Mouse (Mus musculus): ENCODE results near the gene Ccdc24.

GRCm38 (mm10) chr4:117871787-117872186 lies 570 bp downstream of the Ccdc24 start:
- peak; percentile 66 for TF ChIP-seq TAL1 (IDR thresholded peaks at IDR 0.05; ENCODE audit: low read length)
- peak; percentile 70 for TF ChIP-seq GATA1 (IDR thresholded peaks at IDR 0.05; ENCODE audit: low read length)

All from erythroblast, embryonic 14.5 days (primary cell).